Mouse (Mus musculus) retina, adult 2 months (tissue): Measurements from ENCODE around the gene Isoc2b.
"Not testable (repeated sequence)": the region's sequence is repeated elsewhere in the genome, so short reads cannot be mapped to it uniquely, and the experiment has no call there.

Experiments used
- DNase-seq: peaks from one replicate; pipeline ENCODE4 v3.0.0-alpha.2; 2012; ENCODE audit warnings: low read depth, low spot score

Isoc2b gene

GRCm38 (mm10) chr7:4865579-4866493 lies 4.2 kb downstream of the Isoc2b start:
- DNase-seq = peak; percentile 90

GRCm38 (mm10) chr7:4865090-4865489 lies 5.0 kb downstream of the Isoc2b start:
- DNase-seq = no peak

GRCm38 (mm10) chr7:4864130-4864845 lies 5.8 kb downstream of the Isoc2b start:
- no peak for DNase-seq

GRCm38 (mm10) chr7:4863541-4864080 lies 6.4 kb downstream of the Isoc2b start:
- DNase-seq = no peak

GRCm38 (mm10) chr7:4863041-4863440 lies 7.0 kb downstream of the Isoc2b start:
- no peak for DNase-seq

- not testable (repeated sequence) for DNase-seq
Observed at GRCm38 (mm10) chr7:4860926-4861325, 9.1 kb downstream of the Isoc2b start.

GRCm38 (mm10) chr7:4859418-4859978 lies 10.6 kb downstream of the Isoc2b start:
- DNase-seq = no peak

GRCm38 (mm10) chr7:4857321-4857720 lies 12.7 kb downstream of the Isoc2b start:
- DNase-seq = no peak

- no peak for DNase-seq
Observed at GRCm38 (mm10) chr7:4856508-4856907, 13.6 kb downstream of the Isoc2b start.

- DNase-seq = no peak
Observed at GRCm38 (mm10) chr7:4853613-4854012, 16.4 kb downstream of the Isoc2b start.

- no peak for DNase-seq
Observed at GRCm38 (mm10) chr7:4851315-4851688, 18.8 kb downstream of the Isoc2b start.

GRCm38 (mm10) chr7:4850621-4851314 lies 19.3 kb downstream of the Isoc2b start:
- DNase-seq = no peak

GRCm38 (mm10) chr7:4849372-4849771 lies 20.7 kb downstream of the Isoc2b start:
- no peak for DNase-seq

- no peak for DNase-seq
Observed at GRCm38 (mm10) chr7:4844917-4845309, 25.1 kb downstream of the Isoc2b start.

GRCm38 (mm10) chr7:4844245-4844916 lies 25.7 kb downstream of the Isoc2b start, which contains the start of gene Shisa7:
Gene Shisa7, minus strand, starts transcription at chr7:4844696.
- DNase-seq = no peak

GRCm38 (mm10) chr7:4843604-4844244 lies 26.3 kb downstream of the Isoc2b start:
- no peak for DNase-seq

GRCm38 (mm10) chr7:4842634-4843131 lies 27.4 kb downstream of the Isoc2b start:
- no peak for DNase-seq

- no peak for DNase-seq
Observed at GRCm38 (mm10) chr7:4842077-4842476, 28.0 kb downstream of the Isoc2b start.

GRCm38 (mm10) chr7:4837639-4838038 lies 32.4 kb downstream of the Isoc2b start:
- no peak for DNase-seq

- no peak for DNase-seq
Observed at GRCm38 (mm10) chr7:4836351-4836792, 33.7 kb downstream of the Isoc2b start.
